Mouse (Mus musculus): ENCODE results near the gene Fam129a. TPM values are rescaled to one million over a fixed set of nuclear protein-coding genes. Genes with fewer than 3 reads are reported as not detected.
A peak's percentile ranks its signal among the peaks of the same experiment; 100 is the strongest.
"Not testable (repeated sequence)": the region's sequence is repeated elsewhere in the genome, so short reads cannot be mapped to it uniquely, and the experiment has no call there.

The Fam129a gene
- polyA plus RNA-seq, 2 experiments from 2014 or later, result 55.3 to 74.9 TPM

DNA sequence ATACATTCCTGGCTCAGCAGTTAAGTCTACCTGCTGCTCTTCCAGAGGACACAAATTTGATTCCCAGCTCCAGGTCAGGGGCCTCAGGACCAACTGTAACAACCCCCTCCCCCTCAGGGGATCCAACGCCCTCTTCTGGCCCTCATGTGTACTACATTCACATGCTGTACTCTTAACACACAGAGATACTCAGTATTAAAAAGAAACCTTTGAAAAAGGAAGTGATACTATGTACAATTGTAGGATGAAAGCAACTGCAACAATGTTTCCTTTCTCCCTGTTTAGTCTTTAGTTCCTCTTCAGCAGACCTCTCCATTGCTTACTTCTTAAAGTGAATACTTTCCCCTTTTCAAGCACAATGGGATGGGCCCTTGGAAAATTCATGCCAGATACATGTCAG lies 131.8 kb downstream of the Fam129a start:
- ATAC-seq, result no peak

DNA sequence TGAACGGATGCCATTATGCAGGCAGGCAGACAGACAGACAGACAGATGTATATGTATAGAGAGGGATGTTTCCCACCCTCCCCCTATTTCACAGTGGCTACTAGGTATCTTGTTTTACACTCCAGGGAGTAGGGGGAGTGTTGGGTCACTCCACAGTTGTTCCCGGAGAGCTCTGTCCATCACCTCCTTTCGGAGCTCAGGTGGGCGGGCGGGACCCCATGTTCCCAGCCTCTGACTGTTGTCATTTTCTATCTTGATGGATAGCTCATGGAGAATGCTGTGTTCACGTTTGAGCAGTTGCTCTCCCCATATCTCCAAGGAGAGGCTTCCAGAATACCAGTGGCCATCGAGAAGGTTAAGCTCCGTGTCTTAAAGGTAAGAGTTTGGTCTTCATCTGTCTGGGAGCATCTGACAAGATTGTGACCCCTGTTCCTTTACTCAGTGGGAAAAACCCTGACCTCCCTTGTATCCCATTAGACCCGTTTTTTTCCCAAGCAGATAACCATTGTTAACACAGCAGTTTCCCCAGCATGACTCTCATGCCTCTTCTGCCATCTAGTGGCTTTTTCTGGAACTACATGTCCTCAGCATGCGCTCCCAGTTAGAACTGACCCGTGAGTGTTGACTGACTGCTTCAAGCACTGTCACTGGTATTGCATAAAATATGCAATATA lies 134.9 kb downstream of the Fam129a start:
- peak; percentile 85 for ATAC-seq

DNA sequence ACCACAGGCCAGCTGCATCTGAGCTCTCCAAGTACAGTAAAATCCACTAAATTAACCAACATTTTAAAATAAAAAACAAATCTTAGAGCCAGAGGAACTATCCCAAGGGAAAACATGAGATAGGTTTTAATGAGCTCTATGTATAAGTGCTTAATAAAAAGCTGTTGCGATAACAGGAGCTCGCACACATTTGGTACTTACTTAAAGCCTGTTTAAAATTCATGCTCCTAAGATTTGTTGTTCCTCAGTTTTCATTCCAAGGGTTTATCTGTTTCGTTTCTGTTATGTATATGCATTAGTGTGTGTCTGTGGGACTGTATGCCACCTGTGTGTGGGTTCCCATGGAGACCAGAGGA lies 135.4 kb downstream of the Fam129a start:
- ATAC-seq, result no peak

DNA sequence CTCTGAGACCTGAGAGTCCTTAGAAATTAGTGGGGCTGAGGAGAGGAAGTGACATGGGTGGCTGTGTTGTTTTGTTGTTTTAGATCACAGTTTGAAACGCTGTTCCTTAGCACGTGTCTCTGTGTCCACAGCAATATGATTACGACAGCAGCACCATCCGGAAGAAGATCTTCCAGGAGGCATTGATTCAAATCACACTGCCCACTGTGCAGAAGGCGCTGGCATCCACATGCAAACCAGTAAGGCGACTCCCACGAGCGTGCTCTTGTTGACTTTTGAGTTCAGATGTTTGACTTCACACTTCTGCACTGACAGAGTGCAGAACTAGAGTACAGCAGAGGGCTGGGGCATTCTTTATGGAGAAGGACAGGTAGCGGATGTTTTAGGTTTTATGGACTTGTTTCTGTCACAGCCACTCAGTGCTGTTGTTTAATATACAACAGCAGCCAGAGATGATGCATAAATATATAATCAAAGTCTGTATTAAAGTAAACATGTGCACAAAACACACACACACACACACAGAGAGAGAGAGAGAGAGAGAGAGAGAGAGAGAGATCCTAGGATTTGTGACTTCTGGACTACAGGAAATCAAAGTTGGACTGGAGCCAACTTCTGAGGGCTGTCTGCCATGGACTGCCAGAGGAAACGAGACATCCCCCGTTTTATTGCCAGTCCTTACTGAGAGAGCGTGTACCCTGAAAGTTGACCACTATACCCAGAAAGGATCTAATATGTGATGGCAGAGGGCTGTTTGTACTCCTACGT lies 138.2 kb downstream of the Fam129a start:
- no peak for ATAC-seq

DNA sequence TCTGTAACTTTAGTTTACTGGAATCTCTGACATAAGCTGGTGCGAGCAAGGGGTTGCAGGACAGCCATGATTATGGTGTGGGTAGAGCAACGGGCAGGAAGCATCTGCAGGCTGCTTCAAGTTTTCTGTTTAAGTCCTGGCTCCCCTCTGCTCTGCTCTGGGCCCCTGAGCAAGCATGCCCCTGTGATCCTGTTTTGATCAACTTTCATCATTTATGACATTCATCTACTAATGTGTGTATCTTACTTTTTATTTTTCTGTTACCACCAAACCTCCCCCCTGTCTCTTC lies 138.7 kb downstream of the Fam129a start:
- ATAC-seq, result no peak

DNA sequence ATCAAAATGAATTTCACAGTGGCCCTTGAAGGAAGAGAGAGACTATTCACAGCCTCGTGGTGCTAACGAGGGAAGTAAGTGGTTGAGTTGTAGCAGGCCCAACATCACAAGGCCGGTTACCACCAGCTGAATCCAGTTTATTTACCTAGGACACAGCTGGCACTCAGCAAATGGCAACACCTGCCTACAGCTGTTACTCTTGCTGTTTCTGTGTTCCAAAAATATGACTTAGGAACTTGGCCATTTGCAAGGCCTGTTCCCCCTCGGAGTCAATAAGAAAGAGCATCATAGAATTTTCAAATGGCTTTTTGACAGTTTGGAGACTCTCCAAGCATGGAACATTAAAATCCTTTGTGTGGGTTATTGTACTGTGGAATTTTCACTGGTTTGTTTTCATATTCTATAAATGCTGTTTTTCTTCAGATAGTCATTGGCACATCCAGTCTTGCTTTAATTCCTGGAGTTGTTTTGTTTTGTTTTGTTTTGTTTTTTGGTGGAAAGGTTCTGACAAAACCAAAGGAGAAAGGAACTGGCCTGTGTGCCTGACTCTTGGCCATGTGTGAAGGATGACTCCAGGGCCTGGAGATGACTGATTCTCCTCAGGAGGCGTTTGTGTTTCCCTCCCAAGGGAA lies 139.6 kb downstream of the Fam129a start:
- ATAC-seq, result no peak

DNA sequence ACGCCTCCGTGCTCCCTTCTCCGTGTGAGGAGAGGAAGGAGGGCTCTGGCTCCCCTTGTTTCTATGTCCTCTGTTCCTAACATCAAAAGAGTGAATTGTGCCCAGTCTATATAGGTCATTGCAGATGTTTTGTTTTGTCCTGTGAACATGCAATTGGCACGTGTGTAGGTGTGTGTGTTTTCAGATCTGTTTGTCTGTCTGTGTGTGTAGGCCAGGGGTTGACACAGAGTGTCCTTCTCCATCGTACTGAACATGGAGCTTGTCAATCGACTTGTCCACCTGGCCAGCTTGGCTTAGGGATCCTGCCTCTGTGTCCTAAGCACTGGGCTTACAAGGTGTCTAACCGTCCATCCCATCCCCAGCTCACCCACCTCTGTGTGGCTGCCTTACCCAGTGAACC lies 140.1 kb downstream of the Fam129a start:
- ATAC-seq, result no peak

DNA sequence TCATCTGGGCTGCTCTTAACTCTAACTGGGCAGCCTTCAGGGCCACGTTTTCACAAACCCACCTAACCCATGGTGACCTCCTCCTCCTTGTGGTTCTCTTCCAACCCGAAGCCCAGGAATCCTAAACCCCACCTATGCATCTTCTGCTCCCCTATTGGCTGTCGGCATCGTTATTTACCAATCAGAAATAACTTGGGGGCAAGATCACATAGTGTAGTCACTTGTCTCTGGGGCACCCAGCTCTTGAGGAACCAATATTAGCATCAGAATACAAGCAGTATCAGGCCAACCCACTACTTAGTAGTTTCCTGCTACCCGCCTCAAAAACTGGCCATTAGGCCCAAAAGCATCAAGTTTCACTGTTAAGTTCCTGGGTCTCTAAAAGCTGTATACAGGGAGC lies 141.7 kb downstream of the Fam129a start:
- no peak for ATAC-seq

DNA sequence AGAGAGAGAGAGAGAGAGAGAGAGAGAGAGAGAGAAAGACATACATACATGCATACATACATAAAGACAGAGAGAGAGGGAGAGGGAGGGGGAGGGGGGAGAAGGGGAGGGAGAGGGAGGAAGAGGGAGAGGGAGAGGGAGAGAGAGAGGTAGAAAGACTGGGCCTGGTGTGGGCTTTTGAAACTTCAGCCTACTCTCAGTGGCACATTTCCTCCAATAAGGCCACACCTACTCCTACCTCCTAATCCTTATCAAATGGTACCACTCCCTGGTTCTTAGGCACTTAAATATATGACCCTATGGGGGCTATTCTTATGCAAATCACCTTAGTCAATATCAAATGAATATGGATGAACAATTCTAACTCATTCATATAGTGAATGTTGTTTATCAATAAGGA lies 142.6 kb downstream of the Fam129a start:
- no peak for ATAC-seq

DNA sequence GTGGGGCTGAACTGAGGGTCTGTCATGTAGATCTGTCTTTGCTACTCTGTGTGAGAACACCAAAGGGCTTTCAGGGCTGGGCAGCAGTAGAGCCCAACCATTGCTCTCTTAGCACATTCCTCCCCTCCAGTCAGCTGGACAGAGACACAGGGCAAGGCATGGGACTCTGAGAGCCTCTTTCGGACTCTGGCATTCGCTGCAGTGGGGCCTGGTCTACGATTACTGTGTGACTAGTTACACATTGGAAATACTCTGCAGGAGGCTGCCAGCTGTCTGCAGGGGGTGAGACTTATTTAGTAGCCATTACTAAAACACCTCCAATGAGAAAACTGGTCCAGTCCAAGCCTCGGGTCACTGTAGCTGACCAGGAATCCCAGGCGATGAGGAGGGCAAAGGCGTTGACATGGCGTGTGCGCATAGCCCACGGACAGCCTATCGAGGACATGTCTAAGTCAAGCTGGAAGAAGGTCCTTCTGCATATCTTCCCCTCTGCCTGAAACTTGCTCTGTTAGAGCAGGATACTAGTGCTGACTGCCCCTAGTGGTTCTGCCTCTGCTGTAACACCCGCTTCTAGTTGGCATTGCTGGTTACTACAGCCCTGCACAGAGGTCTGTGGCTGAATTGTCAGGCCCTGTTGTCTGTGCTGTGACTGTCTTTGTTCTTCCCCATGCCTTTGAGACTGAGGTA lies 145.2 kb downstream of the Fam129a start:
- no peak for ATAC-seq

DNA sequence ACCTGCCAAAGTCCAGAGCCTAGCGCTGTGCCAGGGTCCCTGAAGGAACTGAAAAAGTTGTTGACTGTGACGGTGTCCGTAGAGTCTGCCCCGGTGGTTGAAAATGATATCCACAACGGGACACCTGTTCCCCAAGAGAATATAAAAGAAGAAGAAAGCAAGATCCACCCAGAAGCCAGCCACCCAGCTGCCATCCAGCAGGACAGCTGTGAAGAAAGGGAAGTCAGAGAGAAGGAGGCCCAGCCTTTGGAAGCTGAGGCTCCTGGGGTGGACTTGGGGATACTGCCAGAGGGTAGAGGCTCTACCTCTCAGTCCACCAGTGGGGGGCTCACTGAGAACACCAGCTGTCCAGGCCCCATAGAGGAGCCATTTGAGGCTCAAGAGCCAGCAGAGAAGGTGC lies 146.6 kb downstream of the Fam129a start:
- no peak for ATAC-seq

DNA sequence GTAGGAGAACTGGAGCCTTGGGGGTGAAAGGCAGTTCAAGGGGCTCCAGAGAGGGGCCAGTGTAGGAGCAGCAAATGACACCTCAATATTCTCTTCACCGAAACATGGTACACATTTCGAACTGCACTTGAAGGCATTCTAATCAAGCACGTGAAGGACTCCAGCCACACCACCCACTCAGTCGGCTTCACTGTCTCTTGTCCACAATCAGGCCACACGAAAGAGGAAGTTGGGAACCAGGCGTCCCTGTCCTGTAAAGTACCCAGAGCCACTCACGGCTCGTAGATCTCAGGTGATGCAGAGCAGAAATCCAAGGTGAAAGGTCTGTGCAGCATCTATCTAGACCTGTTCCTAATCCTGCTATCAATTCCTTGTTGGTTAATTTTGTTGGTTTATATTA lies 147.6 kb downstream of the Fam129a start:
- ATAC-seq, result no peak

DNA sequence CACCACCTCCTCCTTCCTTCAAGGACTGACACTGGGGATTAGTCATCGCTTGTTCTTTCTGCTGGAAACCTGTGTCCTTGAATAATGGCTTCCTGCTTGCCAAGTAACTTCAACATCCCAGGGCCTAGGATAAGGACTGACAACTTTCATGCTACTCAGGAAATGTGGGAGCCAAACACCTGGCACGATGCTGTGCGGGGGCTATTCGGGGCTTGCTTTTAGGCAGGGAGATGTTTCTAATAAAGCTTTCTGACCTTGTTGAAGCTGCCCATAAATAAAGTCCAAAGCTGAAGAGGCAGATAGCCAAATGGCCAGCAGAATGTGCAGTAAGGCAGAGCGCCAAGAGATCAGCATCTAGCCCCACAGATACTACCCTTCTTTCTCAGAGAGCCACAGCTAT lies 148.9 kb downstream of the Fam129a start:
- ATAC-seq, result no peak

DNA sequence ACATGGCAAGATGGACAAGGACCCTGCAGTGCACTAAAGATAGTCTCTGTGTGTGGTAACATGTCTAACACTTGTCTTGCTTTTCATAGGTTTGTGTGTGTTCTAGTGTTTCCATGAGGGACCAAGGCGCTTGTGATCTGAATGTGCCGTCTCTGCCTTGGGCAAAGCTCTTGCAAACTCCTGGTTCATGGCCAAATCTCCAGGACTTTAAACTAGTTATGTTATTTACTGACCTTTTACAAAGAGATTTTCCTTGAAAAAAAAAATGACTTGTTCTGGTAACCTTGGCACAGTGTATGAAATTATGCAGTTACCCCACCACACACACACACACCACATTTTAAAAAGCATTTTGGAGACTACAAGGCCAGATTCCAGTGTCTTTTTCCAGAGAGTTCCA lies 149.6 kb downstream of the Fam129a start:
- ATAC-seq, result no peak

DNA sequence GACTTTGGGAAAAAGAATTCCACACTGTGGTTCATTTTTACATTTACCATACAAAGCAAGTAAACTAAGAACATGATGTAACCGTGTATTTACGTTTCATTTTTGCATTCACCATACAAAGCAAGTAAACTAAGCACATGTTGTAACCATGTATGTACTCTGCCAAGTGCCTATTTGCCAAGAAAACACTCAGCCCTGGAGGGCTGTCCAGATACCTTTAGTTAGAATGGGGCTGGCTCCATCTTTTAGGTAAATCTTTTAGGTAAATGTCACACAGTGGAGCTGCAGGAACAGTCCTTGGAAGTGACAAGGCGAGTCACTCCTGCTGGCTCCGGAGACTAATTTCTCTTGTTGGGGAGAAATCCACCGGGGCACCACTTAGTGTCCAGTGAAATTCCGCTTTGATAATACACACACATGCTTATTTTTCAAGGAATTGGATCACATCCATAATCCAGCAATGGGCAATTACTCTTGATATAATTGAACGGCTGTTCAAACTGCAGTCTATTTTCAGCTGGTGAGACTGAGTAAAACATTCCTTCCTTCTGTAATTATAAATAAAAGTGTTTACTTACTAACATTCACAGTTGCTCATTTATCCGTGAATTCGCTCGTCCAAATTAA lies 150.5 kb downstream of the Fam129a start:
- ATAC-seq, result no peak

DNA sequence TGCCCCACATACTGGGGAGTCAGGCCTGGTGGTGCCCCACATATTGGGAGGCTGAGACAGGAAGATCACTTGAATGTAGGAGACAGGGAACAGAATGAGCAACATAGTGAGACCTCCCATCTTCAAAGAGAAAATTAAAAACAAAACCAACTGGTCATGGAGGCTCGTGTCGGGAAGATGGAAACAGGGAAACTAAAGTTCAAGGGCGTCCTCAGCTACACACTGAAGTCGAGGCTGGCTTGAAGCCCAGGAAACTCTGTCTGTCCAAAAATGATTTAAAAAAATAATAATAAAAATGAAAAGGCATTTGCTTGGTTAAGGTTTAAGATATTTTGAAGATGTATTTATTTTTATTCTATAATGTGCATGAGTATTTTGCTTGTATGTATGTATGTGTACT lies 152.8 kb downstream of the Fam129a start:
- ATAC-seq, result no peak

DNA sequence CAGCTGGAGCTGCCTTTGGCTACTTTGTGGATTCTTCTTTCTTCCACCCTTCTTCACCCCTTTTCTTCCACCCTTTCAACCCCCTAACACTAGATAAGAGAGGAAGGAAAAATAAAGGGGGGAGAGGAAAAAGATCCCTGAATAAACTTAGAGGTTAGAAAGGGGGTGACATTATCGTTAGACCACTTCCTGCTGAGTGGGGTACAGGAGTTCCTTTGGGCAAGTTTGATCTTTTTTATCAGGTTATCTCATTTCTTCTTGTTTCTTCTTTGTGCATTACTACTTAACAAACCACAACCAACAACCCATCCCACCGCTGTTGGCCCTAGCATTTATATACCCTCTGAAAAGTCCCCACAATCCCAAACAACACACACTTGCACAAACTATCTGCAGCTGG lies 154.6 kb downstream of the Fam129a start:
- ATAC-seq, result peak; percentile 20

DNA sequence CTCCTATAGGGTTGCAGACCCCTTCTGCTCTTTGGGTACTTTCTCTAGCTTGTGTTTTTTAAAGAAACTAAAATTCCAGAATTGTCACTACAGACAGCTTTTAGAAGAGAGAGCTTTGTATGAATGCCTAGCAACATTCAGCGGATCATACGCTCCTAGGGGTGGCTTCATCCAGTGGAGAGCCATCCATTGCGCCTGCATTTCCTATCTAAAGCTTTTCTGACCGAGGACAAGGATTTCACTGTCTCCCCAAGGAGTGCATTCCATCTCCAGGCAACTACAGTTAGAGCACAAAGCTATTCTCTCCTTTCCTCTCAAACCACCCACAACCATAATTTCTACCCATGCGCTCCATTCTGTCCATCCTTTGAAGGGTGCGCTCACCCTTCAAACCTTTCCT lies 155.4 kb downstream of the Fam129a start:
- ATAC-seq, result no peak

DNA sequence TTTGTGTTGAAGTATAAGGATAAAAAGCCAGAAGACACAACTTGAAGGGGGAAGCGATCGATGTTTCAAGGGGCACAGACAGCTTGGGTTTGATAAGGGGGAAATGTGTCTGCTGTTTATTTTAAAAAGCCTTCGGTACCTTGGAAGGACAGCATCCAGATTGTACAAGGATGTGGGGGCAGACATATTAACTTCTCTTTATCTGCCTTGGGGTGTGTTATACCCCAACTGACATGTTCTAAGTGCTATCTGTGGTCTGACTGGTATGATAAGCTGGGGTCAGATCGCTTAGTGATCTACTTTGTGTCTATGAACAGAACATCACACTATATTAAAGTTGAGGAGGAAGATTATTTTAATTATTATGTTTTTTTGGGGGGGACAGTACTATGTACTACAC lies 157.2 kb downstream of the Fam129a start:
- no peak for ATAC-seq

DNA sequence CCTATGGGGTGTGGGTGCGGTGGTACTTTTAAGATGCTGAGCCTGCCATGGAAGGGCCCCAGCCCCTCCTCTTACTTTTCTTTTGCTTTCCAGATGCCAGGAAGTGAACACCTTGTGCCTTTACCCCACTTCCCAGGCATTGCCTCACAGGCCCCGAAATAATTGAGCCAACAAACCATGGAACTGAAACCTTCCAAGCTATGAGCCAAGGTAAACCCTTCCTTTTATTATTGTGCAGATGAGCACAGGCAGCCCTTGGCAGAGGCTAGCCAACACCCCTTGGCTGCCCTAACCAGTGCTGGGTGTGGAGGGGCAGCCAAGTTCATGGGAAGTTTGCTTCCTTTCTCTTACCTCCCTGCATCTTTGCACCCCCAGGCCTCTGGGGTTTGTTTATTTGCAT lies 166.2 kb downstream of the Fam129a start:
- ATAC-seq, result no peak

DNA sequence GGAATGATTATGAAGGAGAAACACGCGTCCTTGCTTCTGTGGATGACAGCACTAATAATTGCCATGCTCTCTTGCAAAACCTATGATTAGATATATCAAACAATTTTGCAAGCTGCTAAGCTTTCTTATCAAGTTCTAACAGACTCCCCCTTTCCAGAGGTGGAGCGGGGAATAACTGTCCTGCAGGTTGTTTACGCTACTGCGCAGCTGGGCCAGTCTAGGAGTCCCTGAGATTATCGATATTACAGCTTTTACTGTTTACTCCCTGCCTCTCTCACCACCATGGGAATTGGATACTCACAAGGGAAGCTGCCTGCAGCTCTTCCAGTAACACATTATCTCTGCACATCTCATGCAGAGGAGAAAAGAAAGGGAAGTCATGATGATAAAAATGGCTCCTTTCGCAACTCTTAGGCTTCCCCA lies 170.2 kb downstream of the Fam129a start:
- no peak for ATAC-seq

DNA sequence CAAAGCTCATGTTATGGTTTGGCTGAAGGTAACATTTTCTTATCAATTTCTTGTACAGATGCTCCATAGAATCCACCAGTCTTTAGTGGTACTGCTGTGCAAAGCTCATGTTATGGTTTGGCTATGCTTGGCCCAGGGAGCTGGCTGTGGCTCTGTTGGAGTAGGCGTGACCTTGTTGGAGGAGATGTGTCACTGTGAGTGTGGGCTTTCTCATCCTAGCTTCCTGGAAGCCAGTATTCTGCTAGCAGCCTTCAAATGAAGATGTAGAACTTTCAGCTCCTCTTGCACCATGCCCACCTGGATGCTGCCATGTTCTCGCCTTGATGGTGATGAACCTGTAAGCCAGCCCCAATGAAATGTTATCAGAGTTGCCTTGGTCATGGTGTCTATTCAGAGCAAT lies 178.9 kb downstream of the Fam129a start:
- not testable (repeated sequence) for ATAC-seq

DNA sequence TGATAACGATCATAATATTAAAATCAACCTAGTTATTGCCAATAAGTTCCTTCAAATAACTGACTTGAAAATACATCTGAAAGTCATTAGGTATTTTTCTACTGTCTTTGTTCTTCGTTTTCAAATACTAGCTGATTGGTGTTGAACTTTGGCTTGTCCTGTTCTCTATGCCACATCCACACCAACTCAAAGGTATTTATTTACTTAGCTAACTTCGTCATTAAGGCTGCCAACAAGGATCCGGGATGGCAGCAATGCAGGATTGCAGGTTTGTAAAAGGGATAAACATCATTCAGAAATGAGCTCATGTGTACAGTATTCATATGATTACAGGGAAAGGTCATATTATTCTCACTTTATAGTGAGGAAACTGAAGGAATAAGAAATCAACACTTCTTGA lies 182.0 kb downstream of the Fam129a start:
- ATAC-seq, result no peak
